Mouse (Mus musculus) testis, adult 2 months (tissue): Measurements from ENCODE around the gene Ltbp1. TPM values are rescaled to one million over a fixed set of nuclear protein-coding genes. Genes with fewer than 3 reads are reported as not detected.

Source experiments
- H3K27ac ChIP-seq: fragments of 200-500 bp; 2 replicates; pipeline ENCODE4 v1.5.1; 2012; ENCODE audit warnings: low read depth, low read length; ENCODE audit not compliant: control insufficient read depth, insufficient read depth
- H3K27me3 ChIP-seq: fragments of 200-500 bp; 2 replicates; pipeline ENCODE4 v1.6.1; 2012; ENCODE audit warnings: mild to moderate bottlenecking, low read length, moderate library complexity; ENCODE audit not compliant: control insufficient read depth, insufficient read depth
- H3K36me3 ChIP-seq: fragments of 200-500 bp; 2 replicates; pipeline ENCODE4 v1.6.1; 2012; ENCODE audit warnings: mild to moderate bottlenecking, low read length; ENCODE audit not compliant: control insufficient read depth, insufficient read depth
- H3K4me1 ChIP-seq: fragments of 200-500 bp; 2 replicates; pipeline ENCODE4 v1.6.1; 2012; ENCODE audit warnings: low read length; ENCODE audit not compliant: control insufficient read depth, insufficient read depth
- H3K4me3 ChIP-seq: fragments of 200-500 bp; 2 replicates; pipeline ENCODE4 v1.5.1; 2012; ENCODE audit warnings: low read depth, mild to moderate bottlenecking, low read length, moderate library complexity, mixed read lengths; ENCODE audit not compliant: control insufficient read depth
- CTCF ChIP-seq: fragments of 200-500 bp; IDR thresholded peaks from 2 replicates; pipeline ENCODE4 v1.5.1; 2012; ENCODE audit warnings: low read depth, mild to moderate bottlenecking, inconsistent platforms, low read length, moderate library complexity; ENCODE audit not compliant: control insufficient read depth, insufficient read depth, insufficient replicate concordance
- POLR2A ChIP-seq: fragments of 200-500 bp; IDR thresholded peaks from 2 replicates; pipeline ENCODE4 v1.6.1; 2012; ENCODE audit warnings: low read depth, mild to moderate bottlenecking, inconsistent platforms, low read length, moderate library complexity; ENCODE audit not compliant: control insufficient read depth
- polyA plus RNA-seq: library from polyadenylated mRNA; depleted of rRNA; stranded (reverse); fragments of >200 nt; gene quantifications from 2 replicates; pipeline ENCODE4 v1.2.3, GENCODE M21; 2012

The Ltbp1 gene
- polyA plus RNA-seq, 1 experiment = 2.9 TPM

DNA sequence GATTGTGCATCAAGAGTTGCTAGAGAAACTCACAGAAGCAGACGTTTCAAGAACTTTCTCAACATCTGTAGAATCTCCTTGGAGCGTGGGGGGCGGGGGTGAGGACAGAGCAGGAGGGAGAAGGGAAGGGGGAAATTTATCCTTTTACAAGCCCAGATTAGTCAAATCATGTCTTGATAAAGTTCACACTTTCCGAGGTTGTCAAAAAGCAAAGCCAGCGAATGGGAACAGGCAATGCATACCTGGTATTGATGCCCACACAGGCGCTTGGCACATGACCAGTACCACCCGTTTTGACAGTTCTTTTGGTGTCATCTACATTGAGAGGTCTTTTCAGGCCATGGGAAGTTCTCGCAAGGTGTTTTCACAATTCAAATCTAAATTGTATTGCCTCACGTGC, 327.6 kb downstream of the Ltbp1 start:
- H3K27ac ChIP-seq = no peak overlapping the region
- no peaks in the 10 kb centered on the region for H3K27me3 ChIP-seq
- H3K4me1 ChIP-seq = no peaks in the 10 kb centered on the region
- no peaks in the 10 kb centered on the region for H3K36me3 ChIP-seq
- H3K4me3 ChIP-seq = no peak overlapping the region
- TF ChIP-seq CTCF (no peak), POLR2A (no peak)

DNA sequence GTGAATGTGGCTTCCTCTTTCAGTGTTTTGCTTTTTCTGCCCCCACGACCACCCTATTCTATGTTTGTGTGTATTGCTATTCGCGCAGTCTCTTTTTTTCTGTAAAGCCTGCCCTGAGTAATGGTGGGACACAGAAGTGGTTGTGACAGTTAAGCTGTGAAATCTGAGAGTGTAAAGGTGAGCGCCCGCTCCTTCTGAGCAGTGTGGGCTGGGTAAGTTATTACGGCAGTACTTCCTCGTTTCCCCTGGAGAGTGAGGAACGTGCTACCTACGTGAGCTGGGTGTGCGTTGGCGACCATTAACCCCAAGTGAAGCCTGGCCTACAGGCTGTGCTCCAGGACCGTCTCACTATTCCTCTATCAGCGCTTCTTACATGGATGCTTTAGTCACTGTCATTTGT, 328.4 kb downstream of the Ltbp1 start:
- Histone ChIP-seq H3K36me3 (no peaks in the 10 kb centered on the region), H3K4me1 (no peaks in the 10 kb centered on the region)

DNA sequence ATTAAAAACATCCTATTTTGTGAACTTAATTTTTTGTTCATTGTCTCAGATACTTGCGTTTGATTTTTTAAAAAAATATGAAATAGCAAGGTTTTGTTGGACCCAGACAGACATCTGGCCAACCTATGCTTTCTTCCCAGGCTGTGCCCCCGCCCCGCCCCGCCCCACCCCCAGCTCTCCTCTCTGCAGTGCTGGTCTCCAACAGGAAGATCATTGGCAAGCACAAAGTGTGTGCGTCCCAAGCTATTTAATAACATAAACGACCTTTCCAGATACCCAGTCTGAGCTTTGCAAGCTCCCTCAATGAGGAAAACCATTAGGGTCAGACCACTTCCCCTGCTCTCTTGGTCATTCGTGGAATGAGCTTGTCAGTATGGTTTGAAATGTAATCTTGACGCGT, 330.3 kb downstream of the Ltbp1 start:
- no peak for TF ChIP-seq POLR2A
- no peak for TF ChIP-seq CTCF
- no peaks in the 10 kb centered on the region for H3K36me3 ChIP-seq
- H3K4me3 ChIP-seq = no peak overlapping the region
- no peaks in the 10 kb centered on the region for H3K27me3 ChIP-seq
- no peaks in the 10 kb centered on the region for H3K4me1 ChIP-seq
- H3K27ac ChIP-seq = no peak overlapping the region

More for the DNA sequence above, 328.4 kb downstream of the Ltbp1 start:
- no peak overlapping the region for H3K4me3 ChIP-seq
- H3K27ac ChIP-seq = no peak overlapping the region
- TF ChIP-seq POLR2A (no peak), CTCF (no peak)
- H3K27me3 ChIP-seq = no peaks in the 10 kb centered on the region

DNA sequence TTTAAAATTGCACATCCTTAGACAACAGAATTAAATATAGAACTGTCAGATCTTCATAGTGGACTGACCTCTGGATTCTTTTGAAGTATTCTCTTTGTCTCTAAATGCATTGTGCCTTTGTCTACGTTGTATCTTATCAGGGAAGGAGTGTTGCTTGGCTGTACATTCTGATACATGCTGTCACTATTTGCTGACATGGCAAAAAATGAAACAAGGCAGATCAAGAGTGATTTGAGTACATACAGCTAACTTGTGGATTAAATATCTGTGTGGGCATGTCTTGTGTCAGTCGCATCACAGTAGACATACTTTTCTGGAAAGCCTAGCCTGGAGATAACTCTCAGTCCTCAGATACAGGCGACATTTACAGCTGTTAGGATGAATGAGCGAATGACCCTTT, 335.9 kb downstream of the Ltbp1 start:
- TF ChIP-seq CTCF = no peak
- TF ChIP-seq POLR2A = no peak
- H3K4me3 ChIP-seq = no peak overlapping the region
- no peaks in the 10 kb centered on the region for H3K36me3 ChIP-seq
- H3K27ac ChIP-seq = no peak overlapping the region
- no peaks in the 10 kb centered on the region for H3K27me3 ChIP-seq
- no peaks in the 10 kb centered on the region for H3K4me1 ChIP-seq

DNA sequence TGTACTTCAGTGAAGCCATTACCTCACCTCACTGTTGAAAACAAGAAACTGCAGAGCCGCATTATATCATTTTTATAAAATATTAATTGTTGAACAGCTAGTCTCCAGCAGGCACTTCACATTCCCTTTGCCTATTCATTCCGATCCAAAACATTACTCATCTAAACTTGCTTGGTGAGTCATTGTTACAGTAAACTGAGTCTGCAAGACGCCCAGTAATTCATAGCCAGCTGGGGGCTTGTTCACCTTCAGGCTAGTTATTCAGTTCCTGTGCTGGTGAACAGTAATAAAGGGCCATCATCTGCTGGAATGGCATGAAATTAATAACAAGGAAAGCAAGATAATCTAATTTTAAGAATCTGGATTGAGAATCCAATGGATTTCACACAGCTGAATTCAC, 339.7 kb downstream of the Ltbp1 start:
- no peak overlapping the region for H3K27ac ChIP-seq
- TF ChIP-seq POLR2A = no peak
- no peak for TF ChIP-seq CTCF
- no peaks in the 10 kb centered on the region for H3K36me3 ChIP-seq
- no peaks in the 10 kb centered on the region for H3K4me1 ChIP-seq
- H3K4me3 ChIP-seq = no peak overlapping the region
- no peaks in the 10 kb centered on the region for H3K27me3 ChIP-seq

DNA sequence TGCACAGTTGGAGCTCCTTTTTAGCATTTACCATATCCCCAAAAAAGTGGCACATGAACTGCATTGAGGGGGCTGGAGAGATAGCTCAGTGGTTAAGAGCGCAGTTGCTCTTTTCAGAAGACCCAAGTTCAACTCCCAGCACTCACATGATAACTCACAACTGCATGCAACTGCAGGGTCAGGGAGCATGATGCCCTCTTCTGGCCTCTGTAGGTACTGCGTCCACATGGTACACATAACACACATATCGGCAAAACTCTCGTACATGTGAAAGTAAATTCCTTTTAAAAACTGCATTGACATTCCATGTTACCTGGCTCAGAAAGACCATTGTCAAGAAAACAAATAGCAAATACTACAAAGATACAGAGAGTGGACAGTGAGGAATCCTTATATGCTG, 342.0 kb downstream of the Ltbp1 start:
- no peaks in the 10 kb centered on the region for H3K36me3 ChIP-seq
- no peaks in the 10 kb centered on the region for H3K27me3 ChIP-seq
- H3K27ac ChIP-seq = no peak overlapping the region
- no peaks in the 10 kb centered on the region for H3K4me1 ChIP-seq
- TF ChIP-seq POLR2A (no peak), CTCF (peak; percentile 67; the same call in 1 of the 2 replicates)
- H3K4me3 ChIP-seq = no peak overlapping the region

DNA sequence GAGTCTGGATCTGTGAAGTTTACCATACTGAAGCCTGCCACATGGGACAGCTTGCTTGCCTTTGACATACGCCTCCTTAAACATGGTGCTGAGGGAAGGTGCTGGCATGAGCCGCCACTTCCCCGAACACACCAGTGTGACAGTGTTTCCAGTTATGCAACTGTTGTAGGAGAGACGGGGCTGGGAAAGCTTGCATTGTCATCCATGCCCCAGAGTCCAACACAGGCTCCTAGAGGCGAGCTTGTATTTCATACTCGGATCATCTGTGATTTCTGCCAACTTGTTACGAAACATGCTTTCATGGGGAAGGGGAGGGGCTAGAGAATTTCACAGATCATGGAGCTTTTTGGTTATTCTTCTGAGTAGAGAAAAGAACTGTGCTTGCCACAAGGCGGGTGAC, 343.7 kb downstream of the Ltbp1 start:
- Histone ChIP-seq H3K27ac (no peak overlapping the region), H3K36me3 (no peaks in the 10 kb centered on the region), H3K27me3 (no peaks in the 10 kb centered on the region), H3K4me1 (no peaks in the 10 kb centered on the region), H3K4me3 (no peak overlapping the region)
- no peak for TF ChIP-seq CTCF
- TF ChIP-seq POLR2A = no peak

DNA sequence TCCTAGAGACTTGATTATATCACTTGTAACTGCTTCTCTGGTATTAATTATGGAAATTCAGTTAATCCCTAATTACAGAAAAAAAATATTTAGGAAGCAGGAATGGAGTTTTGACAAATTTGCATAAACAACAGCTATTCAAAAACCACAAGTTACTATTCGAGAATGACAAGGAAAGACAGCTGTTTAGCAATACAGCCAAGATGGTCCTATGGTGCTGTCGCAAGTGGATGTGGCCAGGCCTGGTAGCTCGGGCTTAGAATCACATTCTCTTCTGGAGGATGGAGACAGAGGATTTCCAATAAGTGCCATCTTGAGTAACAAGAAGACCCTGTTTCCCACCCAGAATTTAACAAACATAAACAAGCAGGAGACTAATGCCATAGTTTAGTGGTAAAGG, 344.2 kb downstream of the Ltbp1 start:
- no peaks in the 10 kb centered on the region for H3K36me3 ChIP-seq
- H3K27me3 ChIP-seq = no peaks in the 10 kb centered on the region
- TF ChIP-seq POLR2A (no peak), CTCF (no peak)
- no peaks in the 10 kb centered on the region for H3K4me1 ChIP-seq
- no peak overlapping the region for H3K27ac ChIP-seq
- H3K4me3 ChIP-seq = no peak overlapping the region

DNA sequence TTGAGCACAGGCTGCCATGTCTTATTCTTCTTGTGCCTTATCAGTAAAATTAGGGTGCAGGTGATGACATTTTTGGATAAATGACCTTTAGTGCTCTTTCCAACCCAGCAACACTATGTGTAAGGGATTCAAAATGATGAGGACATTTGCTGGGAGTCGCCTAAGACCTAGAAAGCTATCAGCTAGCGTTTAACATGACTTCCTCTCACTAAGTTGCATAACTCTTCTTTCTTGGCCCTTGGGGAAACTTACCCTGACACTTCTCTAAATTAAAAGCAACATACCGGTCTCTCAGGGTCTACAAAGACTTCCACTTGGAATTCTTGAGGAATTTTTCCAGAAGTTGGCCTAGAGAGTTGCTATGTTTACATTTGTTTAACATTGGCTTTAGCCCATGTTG, 348.0 kb downstream of the Ltbp1 start:
- Histone ChIP-seq H3K36me3 (no peaks in the 10 kb centered on the region), H3K4me1 (no peaks in the 10 kb centered on the region), H3K27ac (no peak overlapping the region), H3K27me3 (no peaks in the 10 kb centered on the region), H3K4me3 (no peak overlapping the region)
- no peak for TF ChIP-seq POLR2A
- no peak for TF ChIP-seq CTCF
